Mouse (Mus musculus) liver, adult 2 months (tissue): Measurements from ENCODE around the gene Gm40193.

Experiments used
- CTCF ChIP-seq: fragments of 200-500 bp; IDR thresholded peaks from 2 replicates; pipeline ENCODE4 v1.5.1; 2011; ENCODE audit warnings: low read depth, low read length, control low read depth
- POLR2A ChIP-seq: fragments of 200-500 bp; IDR thresholded peaks from 2 replicates; pipeline ENCODE4 v1.6.1; 2011; ENCODE audit warnings: low read length, control low read depth; ENCODE audit not compliant: insufficient read depth; ENCODE audit errors: extremely low read depth

- no peak for TF ChIP-seq CTCF
- TF ChIP-seq POLR2A, result no peak
These were observed 25.7 kb downstream of the Gm40193 start for GRCm38 (mm10) chr11:70506962-70507515.
